Mouse (Mus musculus) kidney, adult 2 months (tissue): ENCODE results near the gene Duoxa2.

Experiments
- CTCF ChIP-seq: fragments of 200-500 bp; conservative IDR thresholded peaks from 2 replicates; pipeline ENCODE4 v1.5.1; 2011; ENCODE audit warnings: low read depth, mild to moderate bottlenecking, control low read depth, low read length, moderate library complexity, mixed read lengths; ENCODE audit not compliant: insufficient read depth, insufficient read length
- POLR2A ChIP-seq: fragments of 200-500 bp; IDR thresholded peaks from one replicate; pipeline ENCODE4 v1.6.1; 2011; ENCODE audit warnings: low read depth, low read length, control low read depth

- TF ChIP-seq CTCF (no peak), POLR2A (no peak)
Measured at GRCm38 (mm10) chr2:122349136-122349785, 50.6 kb downstream of the Duoxa2 start.
